Mouse (Mus musculus): ENCODE data around the gene Sf3a1.
"Not testable (repeated sequence)": the region's sequence is repeated elsewhere in the genome, so short reads cannot be mapped to it uniquely, and the experiment has no call there.

The Sf3a1 gene

GRCm38 (mm10) chr11:4159808-4160708 lies at the start of gene Sf3a1, which contains the start of gene Ccdc157:
Gene Sf3a1 (plus strand): TSS chr11:4160350.
Gene Ccdc157 (minus strand): TSS chr11:4160293.
- DNase-seq (ENCODE audit: low read depth, low spot score), result peak; percentile 96

GRCm38 (mm10) chr11:4112033-4112432 lies 48.1 kb upstream of the Sf3a1 start:
- no peak for DNase-seq (ENCODE audit: low read depth, low spot score)

GRCm38 (mm10) chr11:4112861-4113260 lies 47.3 kb upstream of the Sf3a1 start:
- no peak for DNase-seq (ENCODE audit: low read depth, low spot score)

- DNase-seq (ENCODE audit: low read depth, low spot score), result no peak
Measured at GRCm38 (mm10) chr11:4113496-4113895, 46.7 kb upstream of the Sf3a1 start.

- no peak for DNase-seq (ENCODE audit: low read depth, low spot score)
Measured at GRCm38 (mm10) chr11:4113970-4114369, 46.2 kb upstream of the Sf3a1 start.

DNA sequence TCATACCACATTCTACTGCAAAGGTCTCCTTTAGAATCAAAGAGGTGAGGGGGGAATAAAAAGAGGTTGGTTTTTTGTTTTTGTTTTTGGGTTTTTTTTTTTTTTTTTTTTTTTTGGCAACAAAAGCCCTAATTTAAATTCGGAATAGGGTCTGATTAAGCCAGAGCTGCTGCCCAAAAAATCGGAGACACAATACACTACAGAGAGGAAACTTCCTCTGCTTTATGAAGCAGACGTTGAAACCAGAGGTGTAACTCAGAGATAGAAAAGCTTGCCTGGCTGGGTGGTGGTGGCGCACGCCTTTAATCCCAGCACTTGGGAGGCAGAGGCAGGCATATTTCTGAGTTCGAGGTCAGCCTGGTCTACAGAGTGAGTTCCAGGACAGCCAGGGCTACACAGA lies 45.6 kb upstream of the Sf3a1 start:
- not testable (repeated sequence) for DNase-seq (ENCODE audit: low read depth, low spot score)

DNA sequence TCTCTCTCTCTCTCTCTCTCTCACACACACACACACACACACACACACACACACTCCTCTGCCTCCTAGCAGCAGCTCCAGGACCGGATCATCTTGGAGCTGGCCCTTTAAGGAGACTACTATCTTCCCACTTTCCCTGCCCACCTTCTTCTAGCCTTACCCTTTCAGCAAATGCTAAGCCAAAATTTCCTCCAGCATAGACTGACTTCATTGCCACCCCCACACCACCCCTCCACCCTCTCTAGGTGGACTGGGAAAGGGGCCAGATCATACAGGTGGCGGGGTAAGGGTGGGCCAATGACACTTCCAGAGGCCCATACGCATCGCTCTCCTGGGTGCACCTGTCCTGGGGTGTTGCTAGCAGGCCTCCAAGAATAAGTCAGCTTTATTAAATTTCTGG lies 44.7 kb upstream of the Sf3a1 start:
- DNase-seq (ENCODE audit: low read depth, low spot score), result no peak

- no peak for DNase-seq (ENCODE audit: low read depth, low spot score)
Measured at GRCm38 (mm10) chr11:4116458-4117141, 43.5 kb upstream of the Sf3a1 start.

GRCm38 (mm10) chr11:4117372-4118071 lies 42.6 kb upstream of the Sf3a1 start:
- no peak for DNase-seq (ENCODE audit: low read depth, low spot score)

GRCm38 (mm10) chr11:4118081-4118921 lies 41.8 kb upstream of the Sf3a1 start:
- peak; percentile 62 for DNase-seq (ENCODE audit: low read depth, low spot score)

- no peak for DNase-seq (ENCODE audit: low read depth, low spot score)
Measured at GRCm38 (mm10) chr11:4119635-4120034, 40.5 kb upstream of the Sf3a1 start.

DNA sequence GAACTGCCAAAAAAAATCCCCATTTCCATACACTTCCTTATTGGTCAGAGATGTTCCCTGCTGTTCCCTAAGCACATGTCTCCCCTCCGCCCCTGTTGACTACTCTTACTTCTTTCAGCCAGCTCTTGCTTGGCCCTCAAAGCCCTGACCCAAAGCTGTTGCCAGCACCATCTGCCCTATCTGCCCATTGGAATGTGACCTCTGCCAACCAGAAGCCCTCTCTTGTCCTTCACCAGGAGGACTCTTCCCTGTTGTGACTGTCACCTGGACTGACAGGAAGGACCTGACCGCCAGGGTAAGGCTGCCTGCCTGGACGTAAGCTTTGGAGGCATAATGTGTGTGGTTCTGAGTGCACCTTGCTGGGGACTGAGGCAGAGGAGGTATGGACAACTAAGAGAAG lies 38.5 kb upstream of the Sf3a1 start:
- no peak for DNase-seq (ENCODE audit: low read depth, low spot score)

- DNase-seq (ENCODE audit: low read depth, low spot score), result no peak
Measured at GRCm38 (mm10) chr11:4122226-4122625, 37.9 kb upstream of the Sf3a1 start.

GRCm38 (mm10) chr11:4122742-4123579 lies 37.2 kb upstream of the Sf3a1 start, which contains the start of gene Sec14l2:
Gene Sec14l2 (minus strand): TSS chr11:4123415.
- peak; percentile 75 for DNase-seq (ENCODE audit: low read depth, low spot score)

- DNase-seq (ENCODE audit: low read depth, low spot score), result peak; percentile 50
Measured at GRCm38 (mm10) chr11:4123922-4124321, 36.2 kb upstream of the Sf3a1 start.

GRCm38 (mm10) chr11:4127059-4127458 lies 33.1 kb upstream of the Sf3a1 start:
- DNase-seq (ENCODE audit: low read depth, low spot score), result no peak

DNA sequence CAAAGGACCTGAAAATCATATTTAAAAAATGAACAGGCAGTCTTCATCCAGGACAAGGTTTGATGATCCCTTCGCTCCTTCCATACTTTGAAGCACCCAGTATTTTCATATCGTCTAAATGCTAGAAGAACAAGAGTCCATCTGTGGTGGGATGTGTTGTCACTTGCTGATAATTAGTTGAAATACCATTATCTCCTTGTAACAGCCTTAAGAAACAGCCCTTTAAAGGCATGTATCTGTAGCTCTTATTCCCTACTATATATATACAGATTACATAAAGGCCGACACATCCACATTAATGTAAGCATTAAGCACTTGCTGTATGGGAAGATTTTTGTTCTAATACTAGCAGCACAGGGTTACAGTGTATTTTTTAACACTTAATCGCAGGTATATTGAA lies 31.7 kb upstream of the Sf3a1 start:
- not testable (repeated sequence) for DNase-seq (ENCODE audit: low read depth, low spot score)

- DNase-seq (ENCODE audit: low read depth, low spot score), result peak; percentile 54
Measured at GRCm38 (mm10) chr11:4133450-4133849, 26.7 kb upstream of the Sf3a1 start.

- DNase-seq (ENCODE audit: low read depth, low spot score), result no peak
Measured at GRCm38 (mm10) chr11:4134400-4134799, 25.8 kb upstream of the Sf3a1 start.

All from CD4-positive helper T cell, adult 2 months (primary cell).